Mouse (Mus musculus) heart, embryonic 10.5 days (tissue): ENCODE data around the gene Syne1. TPM values are rescaled to one million over a fixed set of nuclear protein-coding genes. Genes with fewer than 3 reads are reported as not detected.

Source experiments
- DNase-seq: peaks from one replicate; pipeline ENCODE4 v3.0.0-alpha.2; 2017; ENCODE audit warnings: low spot score
- H3K27ac ChIP-seq: fragments of 300-500 bp; sonication (generic); 2 replicates; pipeline ENCODE4 v1.5.1; 2016; ENCODE audit warnings: mild to moderate bottlenecking
- H3K27me3 ChIP-seq: fragments of 300-500 bp; sonication (generic); 2 replicates; pipeline ENCODE4 v1.6.1; 2016; ENCODE audit warnings: mild to moderate bottlenecking; ENCODE audit not compliant: poor library complexity, insufficient read depth, severe bottlenecking
- H3K36me3 ChIP-seq: fragments of 300-500 bp; sonication (generic); 2 replicates; pipeline ENCODE4 v1.6.1; 2016; ENCODE audit warnings: mild to moderate bottlenecking, moderate library complexity
- H3K4me1 ChIP-seq: fragments of 300-500 bp; sonication (generic); 2 replicates; pipeline ENCODE4 v1.6.1; 2016; ENCODE audit warnings: mild to moderate bottlenecking
- H3K4me3 ChIP-seq: fragments of 300-500 bp; sonication (generic); 2 replicates; pipeline ENCODE4 v1.5.1; 2016; ENCODE audit warnings: mild to moderate bottlenecking, moderate library complexity
- H3K9me3 ChIP-seq: fragments of 300-500 bp; sonication (generic); 2 replicates; pipeline ENCODE4 v1.6.1; 2016; ENCODE audit warnings: mild to moderate bottlenecking, moderate library complexity
- WGBS: fragments of 180-500 bp; shearing (Covaris S2); methylation state at CpG from one replicate; pipeline ENCODE4 v1.1.7; 2016; 5-methylcytosine and 5-hydroxymethylcytosine counted together
- polyA plus RNA-seq: library from polyadenylated mRNA; unstranded; fragments of >200 nt; fragmentation: Nextera tagmentation; extraction: Ambion mirVana; gene quantifications from 2 replicates; pipeline ENCODE4 v1.2.1, GENCODE M21; 2016

Gene Syne1
- polyA plus RNA-seq, 1 experiment from 2014 or later: 6.8 TPM

GRCm38 (mm10) chr10:5044481-5044880 lies 506.8 kb downstream of the Syne1 start:
- Histone ChIP-seq H3K27ac (no peak overlapping the region), H3K36me3 (peaks cover 75% of the 10 kb centered on the region), H3K4me3 (no peak overlapping the region), H3K4me1 (no peaks in the 10 kb centered on the region), H3K27me3 (no peaks in the 10 kb centered on the region), H3K9me3 (no peaks in the 10 kb centered on the region)
- DNase-seq: no peak
- whole genome bisulfite sequencing: 85% methylated on average over 8 of the region's 8 CpGs

GRCm38 (mm10) chr10:5041254-5041653 lies 510.0 kb downstream of the Syne1 start:
- DNase-seq: no peak
- Histone ChIP-seq H3K4me1 (no peaks in the 10 kb centered on the region), H3K9me3 (no peaks in the 10 kb centered on the region), H3K4me3 (no peak overlapping the region), H3K27me3 (no peaks in the 10 kb centered on the region), H3K27ac (no peak overlapping the region), H3K36me3 (peaks cover 72% of the 10 kb centered on the region)
- 84% methylated on average over 8 of the region's 8 CpGs for WGBS

GRCm38 (mm10) chr10:5032192-5033048 lies 518.9 kb downstream of the Syne1 start:
- H3K27ac ChIP-seq: no peak overlapping the region
- H3K27me3 ChIP-seq: no peaks in the 10 kb centered on the region
- H3K9me3 ChIP-seq: no peaks in the 10 kb centered on the region
- H3K36me3 ChIP-seq: peaks cover 50% of the 10 kb centered on the region
- 77% methylated on average over 15 of the region's 15 CpGs for WGBS
- no peaks in the 10 kb centered on the region for H3K4me1 ChIP-seq
- no peak overlapping the region for H3K4me3 ChIP-seq
- no peak for DNase-seq

- 81% methylated on average over 1 of the region's 1 CpGs for WGBS
- no peaks in the 10 kb centered on the region for H3K4me1 ChIP-seq
Measured at GRCm38 (mm10) chr10:5029883-5030282, 521.4 kb downstream of the Syne1 start.

GRCm38 (mm10) chr10:5029161-5029560 lies 522.1 kb downstream of the Syne1 start:
- WGBS: 83% methylated on average over 2 of the region's 2 CpGs
- Histone ChIP-seq H3K9me3 (no peaks in the 10 kb centered on the region), H3K27me3 (no peaks in the 10 kb centered on the region), H3K4me1 (no peaks in the 10 kb centered on the region), H3K27ac (no peak overlapping the region), H3K36me3 (peaks cover 34% of the 10 kb centered on the region), H3K4me3 (no peak overlapping the region)
- DNase-seq: no peak

More at GRCm38 (mm10) chr10:5029883-5030282, 521.4 kb downstream of the Syne1 start:
- no peak overlapping the region for H3K27ac ChIP-seq
- H3K9me3 ChIP-seq: no peaks in the 10 kb centered on the region
- H3K27me3 ChIP-seq: no peaks in the 10 kb centered on the region
- no peak for DNase-seq
- no peak overlapping the region for H3K4me3 ChIP-seq
- H3K36me3 ChIP-seq: peaks cover 34% of the 10 kb centered on the region

- H3K4me1 ChIP-seq: no peaks in the 10 kb centered on the region
- 83% methylated on average over 9 of the region's 9 CpGs for whole genome bisulfite sequencing
- no peaks in the 10 kb centered on the region for H3K27me3 ChIP-seq
- DNase-seq: no peak
- no peaks in the 10 kb centered on the region for H3K9me3 ChIP-seq
- no peak overlapping the region for H3K27ac ChIP-seq
- H3K36me3 ChIP-seq: peaks cover 31% of the 10 kb centered on the region
- no peak overlapping the region for H3K4me3 ChIP-seq
Measured at GRCm38 (mm10) chr10:5028301-5028700, 523.0 kb downstream of the Syne1 start.

GRCm38 (mm10) chr10:5027208-5027607 lies 524.1 kb downstream of the Syne1 start:
- DNase-seq: no peak
- Histone ChIP-seq H3K4me3 (no peak overlapping the region), H3K9me3 (no peaks in the 10 kb centered on the region), H3K4me1 (no peaks in the 10 kb centered on the region), H3K27ac (no peak overlapping the region), H3K36me3 (peaks cover 22% of the 10 kb centered on the region; the same call in 1 of the 2 replicates), H3K27me3 (no peaks in the 10 kb centered on the region)
- WGBS: 83% methylated on average over 1 of the region's 1 CpGs

- no peak overlapping the region for H3K4me3 ChIP-seq
- no peak for DNase-seq
- peaks cover 16% of the 10 kb centered on the region; the same call in 1 of the 2 replicates for H3K36me3 ChIP-seq
- WGBS: 93% methylated on average over 4 of the region's 4 CpGs
- H3K9me3 ChIP-seq: no peaks in the 10 kb centered on the region
- H3K27ac ChIP-seq: no peak overlapping the region
- no peaks in the 10 kb centered on the region for H3K4me1 ChIP-seq
- H3K27me3 ChIP-seq: no peaks in the 10 kb centered on the region
Measured at GRCm38 (mm10) chr10:5025906-5026305, 525.4 kb downstream of the Syne1 start.

- Histone ChIP-seq H3K27me3 (no peaks in the 10 kb centered on the region), H3K4me3 (no peak overlapping the region), H3K9me3 (no peaks in the 10 kb centered on the region), H3K4me1 (no peaks in the 10 kb centered on the region), H3K27ac (no peak overlapping the region), H3K36me3 (0 out of 2 replicates have a peak, but pooled peaks cover 2% of the 10 kb centered on the region)
- 75% methylated on average over 1 of the region's 1 CpGs for WGBS
- DNase-seq: no peak
Measured at GRCm38 (mm10) chr10:5017148-5017547, 534.1 kb downstream of the Syne1 start.

- no peaks in the 10 kb centered on the region for H3K9me3 ChIP-seq
Measured at GRCm38 (mm10) chr10:5014976-5015375, 536.3 kb downstream of the Syne1 start.

GRCm38 (mm10) chr10:5012004-5012403 lies 539.3 kb downstream of the Syne1 start:
- Histone ChIP-seq H3K4me1 (no peaks in the 10 kb centered on the region), H3K9me3 (no peaks in the 10 kb centered on the region), H3K27me3 (no peaks in the 10 kb centered on the region), H3K27ac (no peak overlapping the region), H3K4me3 (no peak overlapping the region), H3K36me3 (no peaks in the 10 kb centered on the region)
- DNase-seq: no peak

More at GRCm38 (mm10) chr10:5014976-5015375, 536.3 kb downstream of the Syne1 start:
- Histone ChIP-seq H3K27ac (no peak overlapping the region), H3K36me3 (no peaks in the 10 kb centered on the region), H3K4me3 (no peak overlapping the region), H3K4me1 (no peaks in the 10 kb centered on the region), H3K27me3 (no peaks in the 10 kb centered on the region)
- DNase-seq: no peak
- WGBS: 62% methylated on average over 1 of the region's 1 CpGs

GRCm38 (mm10) chr10:5008795-5009366 lies 542.4 kb downstream of the Syne1 start:
- no peak overlapping the region for H3K4me3 ChIP-seq
- no peak overlapping the region for H3K27ac ChIP-seq
- H3K36me3 ChIP-seq: no peaks in the 10 kb centered on the region
- H3K4me1 ChIP-seq: no peaks in the 10 kb centered on the region
- no peak for DNase-seq
- no peaks in the 10 kb centered on the region for H3K27me3 ChIP-seq
- WGBS: 72% methylated on average over 8 of the region's 8 CpGs
- H3K9me3 ChIP-seq: no peaks in the 10 kb centered on the region

GRCm38 (mm10) chr10:4996592-4996991 lies 554.7 kb downstream of the Syne1 start:
- Histone ChIP-seq H3K27ac (no peak overlapping the region), H3K27me3 (no peaks in the 10 kb centered on the region)
- 76% methylated on average over 3 of the region's 3 CpGs for WGBS

More at GRCm38 (mm10) chr10:4996592-4996991, 554.7 kb downstream of the Syne1 start:
- Histone ChIP-seq H3K9me3 (no peaks in the 10 kb centered on the region), H3K4me3 (no peak overlapping the region), H3K36me3 (no peaks in the 10 kb centered on the region), H3K4me1 (no peaks in the 10 kb centered on the region)
- no peak for DNase-seq
